In genomic region chr14:51996231-51996841, GRCm38 (mm10) we compare ENCODE assay signal across 14 mouse cellular contexts. TPM values are rescaled to one million over a fixed set of nuclear protein-coding genes. Genes with fewer than 3 reads are reported as not detected.
DNase-seq lines count a peak whose midpoint lies in the region; ATAC-seq and TF ChIP-seq lines count a peak whose summit lies in the region.
"Had no signal": no experiment of that assay in that cellular context is flagged by ENCODE, and none has a peak within 500 bp of the region (broad histone marks: within the 10 kb centered on the region; RNA-seq: fewer than 3 reads in every experiment).

No protein-coding gene starts in this region.

- no peak overlapping the region for H3K9ac ChIP-seq in heart, embryonic 11.5 days (ENCODE audit: low read depth, low read length)
- no peak overlapping the region for H3K9ac ChIP-seq in lung, embryonic 14.5 days
- H3K9ac ChIP-seq: neural tube, embryonic 15.5 days had no signal

- H3K9me3 ChIP-seq in heart, embryonic 11.5 days (replicated peaks; ENCODE audit: control insufficient read depth, low read length) = no peaks in the 10 kb centered on the region
- H3K9me3 ChIP-seq in lung, embryonic 14.5 days (ENCODE audit: low read depth, low read length) = no peaks in the 10 kb centered on the region
- H3K9me3 ChIP-seq: megakaryocyte, embryonic 14.5 days; neural tube, embryonic 15.5 days had no signal

- H3K4me1 ChIP-seq in heart, embryonic 11.5 days (ENCODE audit: control insufficient read depth, insufficient read depth, low read length) = no peaks in the 10 kb centered on the region
- H3K4me1 ChIP-seq in lung, embryonic 14.5 days (ENCODE audit: insufficient read depth) = no peaks in the 10 kb centered on the region
- H3K4me1 ChIP-seq: neural tube, embryonic 15.5 days had no signal

- H3K27me3 ChIP-seq in heart, embryonic 11.5 days (ENCODE audit: control insufficient read depth, insufficient read depth, low read length) = no peaks in the 10 kb centered on the region
- no peaks in the 10 kb centered on the region for H3K27me3 ChIP-seq in lung, embryonic 14.5 days (ENCODE audit: insufficient read depth, low read length)
- H3K27me3 ChIP-seq: megakaryocyte, embryonic 14.5 days; neural tube, embryonic 15.5 days; Patski had no signal

- H3K27ac ChIP-seq in heart, embryonic 11.5 days (ENCODE audit: low read depth, low read length) = no peak overlapping the region
- H3K27ac ChIP-seq in lung, embryonic 14.5 days (ENCODE audit: low read depth) = no peak overlapping the region
- H3K27ac ChIP-seq: neural tube, embryonic 15.5 days had no signal

- peak; percentile 47 for TF ChIP-seq CTCF in lung, embryonic 14.5 days (IDR thresholded peaks at IDR 0.05; ENCODE audit: low read depth)

- H3K4me3 ChIP-seq in heart, embryonic 11.5 days (ENCODE audit: low read depth, low read length) = no peak overlapping the region
- no peak overlapping the region for H3K4me3 ChIP-seq in lung, embryonic 14.5 days (ENCODE audit: low read depth, low read length)
- H3K4me3 ChIP-seq: megakaryocyte, embryonic 14.5 days; neural tube, embryonic 15.5 days had no signal

- H3K4me2 ChIP-seq in heart, embryonic 11.5 days = no peak overlapping the region
- no peak overlapping the region for H3K4me2 ChIP-seq in lung, embryonic 14.5 days
- H3K4me2 ChIP-seq: neural tube, embryonic 15.5 days had no signal

- ATAC-seq in heart, embryonic 11.5 days (replicated peaks; ENCODE audit: insufficient number of reproducible peaks, low FRiP score, low TSS enrichment) = no peak
- ATAC-seq in lung, embryonic 14.5 days (ENCODE audit: insufficient read depth) = peak; percentile 11; the same call in 1 of the 2 replicates
- peak; percentile 55; the same call in 1 of the 2 replicates for ATAC-seq in megakaryocyte, adult 5-6 weeks (ENCODE audit: poor library complexity, severe bottlenecking)
- ATAC-seq: Patski had no signal

- 85% methylated on average over 13 of the region's 13 CpGs for WGBS in heart, embryonic 11.5 days (ENCODE audit: insufficient replicate concordance)
- 82% methylated on average over 13 of the region's 13 CpGs for WGBS in lung, embryonic 14.5 days

- peaks cover 58% of the 10 kb centered on the region for H3K36me3 ChIP-seq in heart, embryonic 11.5 days (ENCODE audit: control insufficient read depth, insufficient read depth, low read length)
- peaks cover 96% of the 10 kb centered on the region for H3K36me3 ChIP-seq in lung, embryonic 14.5 days (ENCODE audit: insufficient read depth)

- DNase-seq in heart, adult 11 months = peak; percentile 91
- peak; percentile 65 for DNase-seq in lung, embryonic 14.5 days
- DNase-seq in lung, postnatal 4 days = no peak
- peak; percentile 45 for DNase-seq in MN1 (ENCODE audit: low spot score)
- no peak for DNase-seq in frontal cortex, postnatal 10 days (ENCODE audit: low spot score in 2 of 2)
- no peak for DNase-seq in right cerebral cortex, postnatal 36 days (ENCODE audit: low spot score in 2 of 2)
- DNase-seq: kidney, adult 11 months had no signal

RNA-seq across cellular contexts. Expression of gene Arhgef40, which starts 11.8 kb away (rescaled TPM):
- 57.5 and 58.3 TPM in 2 replicates for polyA plus RNA-seq in heart, embryonic 11.5 days (2014; fragmentation: Nextera tagmentation; extraction: Ambion mirVana)
- 96.8 and 108 TPM in 2 replicates for polyA plus RNA-seq in lung, embryonic 14.5 days (2014; fragmentation: Nextera tagmentation; extraction: Ambion mirVana)
- 1.7 and 2.6 TPM in 2 replicates for total RNA-seq in megakaryocyte, adult 5-6 weeks (2015)
- total RNA-seq in megakaryocyte, adult 5-6 weeks (2017) = 2.2 and 5.1 TPM in 2 replicates

RNA-seq across cellular contexts. Expression of gene Tmem253, which starts 19.1 kb away (rescaled TPM):
- polyA plus RNA-seq in heart, embryonic 11.5 days (2014; fragmentation: Nextera tagmentation; extraction: Ambion mirVana) = 0.48 and 1.0 TPM in 2 replicates
- 0.35 and 0.74 TPM in 2 replicates for polyA plus RNA-seq in lung, embryonic 14.5 days (2014; fragmentation: Nextera tagmentation; extraction: Ambion mirVana)
- not detected in 2 replicates for total RNA-seq in megakaryocyte, adult 5-6 weeks (2015)
- not detected in 2 replicates for total RNA-seq in megakaryocyte, adult 5-6 weeks (2017)

RNA-seq across cellular contexts. Expression of gene Zfp219, which starts 24.2 kb away (rescaled TPM):
- polyA plus RNA-seq in heart, embryonic 11.5 days (2014; fragmentation: Nextera tagmentation; extraction: Ambion mirVana) = 22.0 and 22.8 TPM in 2 replicates
- polyA plus RNA-seq in lung, embryonic 14.5 days (2014; fragmentation: Nextera tagmentation; extraction: Ambion mirVana) = 25.8 and 28.3 TPM in 2 replicates
- total RNA-seq in megakaryocyte, adult 5-6 weeks (2015) = 3.7 and 4.4 TPM in 2 replicates
- total RNA-seq in megakaryocyte, adult 5-6 weeks (2017) = 4.7 and 5.1 TPM in 2 replicates

RNA-seq across cellular contexts. Expression of gene Olfr221, which starts 45.9 kb away (rescaled TPM):
- polyA plus RNA-seq in heart, embryonic 11.5 days (2014; fragmentation: Nextera tagmentation; extraction: Ambion mirVana) = not detected in 2 replicates
- not detected in 2 replicates for polyA plus RNA-seq in lung, embryonic 14.5 days (2014; fragmentation: Nextera tagmentation; extraction: Ambion mirVana)
- not detected in 2 replicates for total RNA-seq in megakaryocyte, adult 5-6 weeks (2015)
- not detected in 2 replicates for total RNA-seq in megakaryocyte, adult 5-6 weeks (2017)
- total RNA-seq: heart, postnatal 10 days; left cerebral cortex, postnatal 4 days had no signal
- polyA plus RNA-seq: neural tube, embryonic 15.5 days; Patski had no signal

Comparison
In these comparisons a context has a peak if more than half of its experiments do, and no peak if none do; other contexts are left out.
1. DNase-seq: peak in heart, adult 11 months (single experiment), lung, embryonic 14.5 days (single experiment) and MN1 (single experiment); none in lung, postnatal 4 days (0 of 2), frontal cortex, postnatal 10 days (0 of 2) and right cerebral cortex, postnatal 36 days (0 of 2).